Mouse (Mus musculus): ENCODE results near the gene Spats2. TPM values are rescaled to one million over a fixed set of nuclear protein-coding genes. Genes with fewer than 3 reads are reported as not detected.

Gene Spats2
- total RNA-seq, 2 experiments from 2014 or later, result 34.8 to 35.6 TPM

GRCm38 (mm10) chr15:99099139-99099556 is 26.6 kb upstream of the Spats2 start:
- peak; percentile 26 to 44 for DNase-seq (ENCODE audit: extremely low spot score in 1 of 2, low spot score in 2 of 2)
- H3K4me3 ChIP-seq, result no peak overlapping the region
- peak; percentile 84 for TF ChIP-seq CTCF (IDR thresholded peaks at IDR 0.05)
- intact Hi-C loops (cut with DNase I), result loop anchor here (5.0 kb wide), 1 partner anchor 47 kb away; no protein-coding TSS in a partner anchor
- no peak overlapping the region for H3K27ac ChIP-seq

DNA sequence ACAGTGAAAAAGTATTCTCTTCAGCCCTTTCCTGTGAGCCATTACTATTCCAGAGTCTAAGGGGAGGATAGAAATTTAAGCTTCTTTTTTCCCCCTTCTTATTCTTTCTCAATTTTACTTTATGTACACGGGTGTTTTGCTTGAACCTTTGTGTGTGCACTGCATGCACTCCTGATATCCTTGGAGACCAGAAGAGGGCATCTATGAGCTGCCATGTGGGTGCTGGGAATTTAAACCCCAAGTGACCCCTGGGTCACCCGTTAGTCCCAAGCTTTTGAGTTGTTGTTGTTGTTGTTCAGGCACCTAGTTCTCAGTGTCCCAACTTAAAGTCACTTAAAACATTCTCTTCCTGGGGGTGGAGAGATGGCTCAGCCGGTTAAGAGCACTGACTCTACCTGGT is 25.7 kb upstream of the Spats2 start:
- TF ChIP-seq CTCF (IDR thresholded peaks at IDR 0.05), result no peak; the same call in none of the 2 replicates
- Histone ChIP-seq H3K4me3 (no peak overlapping the region), H3K27ac (no peak overlapping the region)
- intact Hi-C loops (cut with DNase I), result loop anchor here (5.0 kb wide), 1 partner anchor 48 kb away; no protein-coding TSS in a partner anchor
- DNase-seq (ENCODE audit: extremely low spot score in 1 of 2, low spot score in 2 of 2), result no peak

- H3K4me3 ChIP-seq, result no peak overlapping the region
- no peak overlapping the region for H3K27ac ChIP-seq
- intact Hi-C loops (cut with DNase I), result no loop called here
- DNase-seq (ENCODE audit: extremely low spot score in 1 of 2, low spot score in 2 of 2), result no peak
- no peak for TF ChIP-seq CTCF (IDR thresholded peaks at IDR 0.05)
Measured at GRCm38 (mm10) chr15:99105238-99105637, 20.5 kb upstream of the Spats2 start.

GRCm38 (mm10) chr15:99107866-99108265 is 17.9 kb upstream of the Spats2 start:
- no peak for TF ChIP-seq CTCF (IDR thresholded peaks at IDR 0.05)
- Histone ChIP-seq H3K27ac (no peak overlapping the region), H3K4me3 (no peak overlapping the region)
- DNase-seq (ENCODE audit: extremely low spot score in 1 of 2, low spot score in 2 of 2), result no peak
- intact Hi-C loops (cut with DNase I), result no loop called here

- H3K4me3 ChIP-seq, result no peak overlapping the region
- no peak overlapping the region for H3K27ac ChIP-seq
- intact Hi-C loops (cut with DNase I), result no loop called here
- TF ChIP-seq CTCF (IDR thresholded peaks at IDR 0.05), result no peak
- no peak for DNase-seq (ENCODE audit: extremely low spot score in 1 of 2, low spot score in 2 of 2)
Measured at GRCm38 (mm10) chr15:99111139-99111538, 14.6 kb upstream of the Spats2 start.

DNA sequence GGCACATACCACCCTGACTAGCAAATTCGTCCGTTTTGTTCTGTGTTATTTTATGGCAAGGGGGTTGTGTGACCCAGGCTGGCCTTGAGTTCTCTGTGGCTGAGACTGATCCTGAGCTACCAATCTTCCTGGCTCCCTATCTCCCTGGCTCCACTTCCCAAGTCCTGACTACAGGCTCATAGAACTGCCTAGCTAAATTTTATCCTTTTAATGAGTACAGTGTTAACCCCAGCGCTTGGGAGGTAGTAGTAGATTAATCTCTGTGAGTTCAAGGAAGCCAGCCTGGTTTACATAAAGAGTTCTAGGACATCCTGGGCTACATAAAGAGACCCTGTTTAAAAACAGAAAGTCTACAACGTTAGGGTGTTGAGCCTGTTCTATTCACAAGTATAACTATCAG is 13.9 kb upstream of the Spats2 start:
- TF ChIP-seq CTCF (IDR thresholded peaks at IDR 0.05), result no peak
- Histone ChIP-seq H3K27ac (no peak overlapping the region), H3K4me3 (no peak overlapping the region)
- intact Hi-C loops (cut with DNase I), result no loop called here
- DNase-seq (ENCODE audit: extremely low spot score in 1 of 2, low spot score in 2 of 2), result no peak

GRCm38 (mm10) chr15:99112843-99113395 is 12.8 kb upstream of the Spats2 start:
- no peak overlapping the region for H3K4me3 ChIP-seq
- intact Hi-C loops (cut with DNase I), result no loop called here

DNA sequence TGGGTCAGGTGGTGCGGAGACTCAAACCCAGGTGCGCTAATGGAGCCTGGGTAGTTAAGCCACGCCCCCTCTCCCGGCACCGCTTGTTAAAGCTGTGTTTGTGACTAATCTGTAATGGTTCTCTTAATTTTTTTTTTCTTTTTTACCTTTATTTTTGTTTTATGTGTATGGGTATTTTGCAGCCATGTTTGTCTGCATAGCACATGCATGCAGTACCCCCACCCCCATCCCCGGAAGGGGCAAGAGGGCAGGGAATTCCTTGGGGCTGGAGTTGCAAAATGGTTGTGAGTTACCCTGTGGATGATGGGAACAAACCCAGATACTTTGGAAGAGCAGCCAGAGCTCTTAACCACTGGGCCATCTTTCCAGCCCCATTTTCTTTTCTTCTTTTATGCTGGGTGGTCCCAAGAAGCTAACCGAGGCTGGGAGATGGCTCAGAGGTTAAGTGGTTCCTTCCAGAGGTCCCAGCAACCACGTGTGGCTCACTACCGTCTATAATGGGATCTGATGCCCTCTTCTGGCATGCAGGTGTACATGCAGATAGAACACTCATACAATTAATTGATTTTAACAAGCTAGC is 12.2 kb upstream of the Spats2 start:
- H3K4me3 ChIP-seq, result no peak overlapping the region
- TF ChIP-seq CTCF (IDR thresholded peaks at IDR 0.05), result peak; percentile 48
- intact Hi-C loops (cut with DNase I), result no loop called here
- no peak overlapping the region for H3K27ac ChIP-seq
- no peak for DNase-seq (ENCODE audit: extremely low spot score in 1 of 2, low spot score in 2 of 2)

More at GRCm38 (mm10) chr15:99112843-99113395, 12.8 kb upstream of the Spats2 start:
- no peak for TF ChIP-seq CTCF (IDR thresholded peaks at IDR 0.05)
- no peak overlapping the region for H3K27ac ChIP-seq
- DNase-seq (ENCODE audit: extremely low spot score in 1 of 2, low spot score in 2 of 2), result no peak

DNA sequence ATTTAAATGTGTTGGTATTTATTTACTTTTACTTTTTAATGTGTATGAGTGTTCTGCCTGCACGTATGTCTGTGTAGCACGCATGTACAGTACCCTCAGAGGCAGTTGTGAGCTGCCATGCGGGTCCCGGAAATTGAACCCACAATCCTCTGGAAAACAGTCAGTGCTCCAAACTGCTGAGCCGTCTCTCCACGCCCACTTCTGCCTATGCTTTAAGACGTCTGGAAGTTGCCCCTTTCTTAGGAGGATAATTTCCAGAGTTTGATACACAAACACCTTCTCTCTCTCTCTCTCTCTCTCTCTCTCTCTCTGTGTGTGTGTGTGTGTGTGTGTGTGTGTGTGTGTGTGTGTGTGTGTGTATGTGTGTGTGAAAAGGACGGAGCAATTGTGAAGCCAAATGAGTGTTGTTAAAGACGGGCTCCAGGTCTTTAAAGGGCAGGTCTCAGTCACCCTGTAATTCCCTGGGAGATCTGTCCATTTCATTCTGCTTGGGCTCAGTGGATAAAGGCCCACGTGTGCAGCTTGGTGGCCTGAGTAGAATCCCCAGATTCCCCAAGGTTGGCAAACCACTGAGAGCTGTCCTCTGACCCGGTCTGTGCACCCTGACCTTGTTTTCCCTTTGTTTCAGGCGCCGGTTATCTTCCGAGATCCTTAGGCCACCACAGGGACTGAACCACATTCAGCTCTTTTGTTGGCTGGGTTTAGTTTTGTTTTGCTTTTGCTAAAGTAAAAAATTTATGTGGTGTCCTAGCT is 11.2 kb upstream of the Spats2 start:
- no peak for DNase-seq (ENCODE audit: extremely low spot score in 1 of 2, low spot score in 2 of 2)
- H3K4me3 ChIP-seq, result no peak overlapping the region
- no peak overlapping the region for H3K27ac ChIP-seq
- intact Hi-C loops (cut with DNase I), result no loop called here
- no peak for TF ChIP-seq CTCF (IDR thresholded peaks at IDR 0.05)

GRCm38 (mm10) chr15:99115065-99115423 is 10.7 kb upstream of the Spats2 start:
- DNase-seq (ENCODE audit: extremely low spot score in 1 of 2, low spot score in 2 of 2), result no peak
- no peak overlapping the region for H3K27ac ChIP-seq
- TF ChIP-seq CTCF (IDR thresholded peaks at IDR 0.05), result no peak
- intact Hi-C loops (cut with DNase I), result no loop called here
- no peak overlapping the region for H3K4me3 ChIP-seq

- no peak for TF ChIP-seq CTCF (IDR thresholded peaks at IDR 0.05)
- intact Hi-C loops (cut with DNase I), result no loop called here
- H3K27ac ChIP-seq, result no peak overlapping the region
Measured at GRCm38 (mm10) chr15:99116539-99116938, 9.2 kb upstream of the Spats2 start.

DNA sequence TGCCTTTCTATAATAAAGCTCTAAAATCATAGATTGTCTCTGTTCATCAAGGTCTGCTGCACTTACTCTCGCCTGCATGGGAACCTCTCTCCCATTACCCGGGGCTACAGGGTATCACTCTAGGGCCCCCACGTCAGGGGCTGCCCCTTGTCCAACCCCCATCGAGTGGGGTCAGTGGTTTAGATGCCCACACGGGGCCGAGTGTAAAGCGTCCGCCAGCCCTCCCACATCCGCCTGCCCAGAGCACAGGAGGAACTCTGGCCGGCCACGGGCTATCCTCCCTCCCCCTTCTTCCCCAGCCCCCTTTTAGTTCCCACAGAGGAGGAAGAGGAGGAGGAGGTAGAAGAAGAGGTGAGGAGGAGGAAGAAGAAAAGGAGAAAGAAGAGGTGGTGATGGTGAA is 4.9 kb upstream of the Spats2 start:
- no peak overlapping the region for H3K27ac ChIP-seq
- no peak overlapping the region for H3K4me3 ChIP-seq
- intact Hi-C loops (cut with DNase I), result no loop called here
- DNase-seq (ENCODE audit: extremely low spot score in 1 of 2, low spot score in 2 of 2), result no peak
- TF ChIP-seq CTCF (IDR thresholded peaks at IDR 0.05), result no peak

More at GRCm38 (mm10) chr15:99116539-99116938, 9.2 kb upstream of the Spats2 start:
- H3K4me3 ChIP-seq, result no peak overlapping the region
- no peak for DNase-seq (ENCODE audit: extremely low spot score in 1 of 2, low spot score in 2 of 2)

All from left cerebral cortex, adult 2 months (tissue).